Mouse (Mus musculus): Measurements from ENCODE around the gene Kcnk3. TPM values are rescaled to one million over a fixed set of nuclear protein-coding genes. Genes with fewer than 3 reads are reported as not detected.

Kcnk3 gene
- total RNA-seq, 1 experiment from 2014 or later = 701 TPM

- no peak for DNase-seq
Measured at GRCm38 (mm10) chr5:30674001-30674400, 86.0 kb downstream of the Kcnk3 start.

Small RNA genes lying within 50 kb of the gene (microRNA-seq; reads per million reads assigned to microRNA genes)
- 0.76 to 0.85 reads per million in 2 experiments for gene Mir5625

Other genes with a start within 250 kb of the Kcnk3 start
- 0.07 and 0.08 TPM in 2 replicates for gene Otof, start 126.2 kb upstream of the Kcnk3 start, total RNA-seq (2021)
- gene 1700001C02Rik, start 122.1 kb upstream of the Kcnk3 start, total RNA-seq (2021) = not detected in 2 replicates
- 1.0 and 1.4 TPM in 2 replicates for gene Cib4, start 42.3 kb upstream of the Kcnk3 start, total RNA-seq (2021)
- 33.9 and 38.9 TPM in 2 replicates for gene Slc35f6, start 59.8 kb downstream of the Kcnk3 start, total RNA-seq (2021)
- 39.0 and 39.1 TPM in 2 replicates for gene Cenpa, start 78.6 kb downstream of the Kcnk3 start, total RNA-seq (2021)
- gene Dpysl5, start 123.4 kb downstream of the Kcnk3 start, total RNA-seq (2021) = 1.4 and 4.5 TPM in 2 replicates
- 44.1 and 46.5 TPM in 2 replicates for gene Mapre3, start 226.5 kb downstream of the Kcnk3 start, total RNA-seq (2021)

Measured in adrenal gland, postnatal 14 days (tissue).